Mouse (Mus musculus): ENCODE results near the gene Ercc8. TPM values are rescaled to one million over a fixed set of nuclear protein-coding genes. Genes with fewer than 3 reads are reported as not detected.
A peak's percentile ranks its signal among the peaks of the same experiment; 100 is the strongest.

Gene Ercc8
- polyA plus RNA-seq, 1 experiment from 2014 or later, result 19.6 TPM

DNA sequence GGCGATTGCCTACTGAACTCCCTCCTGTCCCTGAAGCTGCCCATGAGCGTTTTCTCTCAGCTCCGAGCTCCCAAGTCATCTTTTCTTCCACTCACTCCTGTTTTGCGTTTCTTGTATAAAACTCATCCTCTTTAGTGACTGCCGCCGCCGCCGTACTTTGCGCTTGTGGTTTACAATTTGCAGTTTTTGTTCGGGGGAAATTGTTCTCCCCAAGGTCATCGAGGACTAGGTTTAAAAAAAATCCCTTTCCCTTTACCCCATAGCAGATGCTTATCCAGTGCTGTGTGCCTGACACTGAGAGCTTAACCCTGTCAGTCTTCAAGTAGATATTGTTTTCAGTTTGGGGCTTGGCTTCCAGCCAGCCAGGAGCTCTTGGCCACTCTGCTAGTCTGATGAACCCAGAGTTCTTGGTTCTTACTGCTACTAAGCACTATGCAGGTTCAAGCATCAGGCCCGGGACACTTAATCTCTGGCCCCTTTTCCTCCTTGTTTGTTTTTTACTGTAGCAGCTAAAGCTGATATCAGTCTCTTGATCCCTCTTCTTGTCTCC, 56.8 kb downstream of the Ercc8 start:
- no peak for ATAC-seq (replicated peaks; ENCODE audit: low FRiP score)
- peak overlapping the region; percentile 96 for H3K4me2 ChIP-seq
- peak overlapping the region; percentile 58; the same call in 1 of the 2 replicates for H3K9ac ChIP-seq (ENCODE audit: low read depth, low read length)
- no peak overlapping the region for H3K27ac ChIP-seq (ENCODE audit: low read depth, low read length)
- DNase-seq (ENCODE audit: low spot score), result peak; percentile 36
- no peaks in the 10 kb centered on the region for H3K9me3 ChIP-seq (ENCODE audit: control insufficient read depth, low read length)
- 4% methylated on average over 12 of the region's 12 CpGs for WGBS
- peak overlapping the region; percentile 71 for H3K4me3 ChIP-seq (ENCODE audit: low read depth, low read length)
- peaks cover 23% of the 10 kb centered on the region for H3K27me3 ChIP-seq (replicated peaks; ENCODE audit: control insufficient read depth, insufficient read depth, low read length)
- no peaks in the 10 kb centered on the region for H3K36me3 ChIP-seq (ENCODE audit: control insufficient read depth, insufficient read depth, low read length)
- H3K4me1 ChIP-seq (replicated peaks; ENCODE audit: control insufficient read depth, insufficient read depth, low read length), result peaks cover 8% of the 10 kb centered on the region

DNA sequence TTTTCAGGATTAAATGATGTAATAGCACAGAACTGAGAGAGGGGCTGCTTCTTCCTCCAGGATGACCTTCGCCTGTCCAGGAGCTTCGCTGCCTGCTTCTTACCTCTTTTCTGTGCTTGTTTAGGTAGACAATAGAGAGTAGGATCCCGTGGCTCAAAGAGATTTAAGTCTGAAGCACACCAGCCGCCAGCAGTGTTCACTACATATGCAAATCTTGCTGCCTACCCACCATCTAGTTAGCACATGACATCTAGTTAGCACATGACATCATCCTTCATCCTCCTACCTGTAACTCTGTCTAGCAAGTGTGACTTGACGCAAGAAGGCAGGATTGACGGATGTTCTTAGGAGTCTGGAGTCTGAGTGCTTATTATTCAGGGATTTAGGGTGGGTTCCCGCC, 61.2 kb downstream of the Ercc8 start:
- Histone ChIP-seq H3K9me3 (ENCODE audit: control insufficient read depth, low read length) (no peaks in the 10 kb centered on the region), H3K4me1 (replicated peaks; ENCODE audit: control insufficient read depth, insufficient read depth, low read length) (peaks cover 7% of the 10 kb centered on the region), H3K4me2 (no peak overlapping the region), H3K36me3 (ENCODE audit: control insufficient read depth, insufficient read depth, low read length) (no peaks in the 10 kb centered on the region), H3K27me3 (replicated peaks; ENCODE audit: control insufficient read depth, insufficient read depth, low read length) (peaks cover 13% of the 10 kb centered on the region), H3K4me3 (ENCODE audit: low read depth, low read length) (no peak overlapping the region), H3K27ac (ENCODE audit: low read depth, low read length) (no peak overlapping the region), H3K9ac (ENCODE audit: low read depth, low read length) (no peak overlapping the region)
- ATAC-seq (replicated peaks; ENCODE audit: low FRiP score) (no peak), DNase-seq (ENCODE audit: low spot score) (no peak)
- WGBS, result 81% methylated on average over 7 of the region's 7 CpGs

DNA sequence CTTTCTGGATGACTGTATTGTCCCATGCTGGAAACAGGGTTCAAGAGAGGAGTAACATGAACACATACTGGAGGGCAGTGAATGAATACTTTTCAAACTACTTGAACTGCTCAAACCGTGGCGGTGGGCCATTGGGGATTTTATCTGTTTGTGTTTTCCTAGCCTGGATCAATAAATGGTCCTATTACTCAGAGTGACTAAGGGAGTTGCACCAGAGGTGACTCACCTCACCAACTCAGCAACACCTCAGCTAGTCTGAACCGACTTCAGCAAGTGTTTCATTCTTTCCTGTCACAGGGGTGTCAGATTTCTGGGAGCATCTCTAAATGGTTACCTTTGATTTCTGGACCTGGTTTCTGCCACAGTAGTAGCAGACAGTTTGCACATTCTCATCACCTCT, 70.7 kb downstream of the Ercc8 start:
- H3K9ac ChIP-seq (ENCODE audit: low read depth, low read length), result no peak overlapping the region
- H3K4me1 ChIP-seq (replicated peaks; ENCODE audit: control insufficient read depth, insufficient read depth, low read length), result no peaks in the 10 kb centered on the region
- ATAC-seq (replicated peaks; ENCODE audit: low FRiP score) (no peak), DNase-seq (ENCODE audit: low spot score) (no peak)
- no peaks in the 10 kb centered on the region for H3K36me3 ChIP-seq (ENCODE audit: control insufficient read depth, insufficient read depth, low read length)
- H3K4me2 ChIP-seq, result no peak overlapping the region
- H3K4me3 ChIP-seq (ENCODE audit: low read depth, low read length), result no peak overlapping the region
- no peak overlapping the region for H3K27ac ChIP-seq (ENCODE audit: low read depth, low read length)
- H3K27me3 ChIP-seq (replicated peaks; ENCODE audit: control insufficient read depth, insufficient read depth, low read length), result no peaks in the 10 kb centered on the region
- no peaks in the 10 kb centered on the region for H3K9me3 ChIP-seq (ENCODE audit: control insufficient read depth, low read length)
- 53% methylated on average over 3 of the region's 3 CpGs for WGBS

DNA sequence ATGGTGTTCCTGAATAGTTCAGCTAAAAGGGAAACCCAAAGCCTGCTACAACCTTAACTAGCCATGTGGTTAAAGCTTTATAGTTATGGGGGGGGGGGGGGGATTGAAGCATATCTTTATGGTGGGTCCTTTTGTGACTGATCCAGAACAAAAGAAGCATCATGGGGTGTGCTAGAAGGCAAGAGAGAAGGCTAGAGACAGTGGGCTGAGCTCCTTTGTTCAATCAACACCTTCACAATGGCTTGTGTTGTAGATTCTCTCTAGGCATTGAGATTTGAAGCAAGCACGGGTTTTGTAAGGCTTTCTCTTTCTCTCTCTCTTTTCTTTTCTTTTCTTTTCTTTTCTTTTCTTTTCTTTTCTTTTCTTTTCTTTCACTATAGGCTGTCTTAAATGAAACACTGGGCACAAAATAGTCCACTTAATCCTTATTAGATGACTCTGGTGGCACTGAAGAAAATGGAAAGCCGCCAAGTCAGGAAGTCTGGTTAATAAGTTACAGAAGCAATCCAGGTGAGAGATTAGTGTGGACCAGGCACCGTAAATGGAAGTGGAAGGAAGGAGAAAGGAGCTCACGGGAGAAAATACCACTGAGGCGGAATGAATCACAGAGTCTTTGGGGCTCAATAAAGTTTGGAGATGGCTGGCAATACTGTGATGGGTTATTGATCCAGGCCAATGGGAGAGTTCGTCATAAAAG, 71.3 kb downstream of the Ercc8 start:
- WGBS, result 76% methylated on average over 6 of the region's 6 CpGs
- H3K27ac ChIP-seq (ENCODE audit: low read depth, low read length), result no peak overlapping the region
- H3K4me2 ChIP-seq, result no peak overlapping the region
- no peak for ATAC-seq (replicated peaks; ENCODE audit: low FRiP score)
- H3K4me1 ChIP-seq (replicated peaks; ENCODE audit: control insufficient read depth, insufficient read depth, low read length), result no peaks in the 10 kb centered on the region
- H3K27me3 ChIP-seq (replicated peaks; ENCODE audit: control insufficient read depth, insufficient read depth, low read length), result no peaks in the 10 kb centered on the region
- H3K4me3 ChIP-seq (ENCODE audit: low read depth, low read length), result no peak overlapping the region
- no peaks in the 10 kb centered on the region for H3K9me3 ChIP-seq (ENCODE audit: control insufficient read depth, low read length)
- no peaks in the 10 kb centered on the region for H3K36me3 ChIP-seq (ENCODE audit: control insufficient read depth, insufficient read depth, low read length)
- H3K9ac ChIP-seq (ENCODE audit: low read depth, low read length), result no peak overlapping the region
- no peak for DNase-seq (ENCODE audit: low spot score)

DNA sequence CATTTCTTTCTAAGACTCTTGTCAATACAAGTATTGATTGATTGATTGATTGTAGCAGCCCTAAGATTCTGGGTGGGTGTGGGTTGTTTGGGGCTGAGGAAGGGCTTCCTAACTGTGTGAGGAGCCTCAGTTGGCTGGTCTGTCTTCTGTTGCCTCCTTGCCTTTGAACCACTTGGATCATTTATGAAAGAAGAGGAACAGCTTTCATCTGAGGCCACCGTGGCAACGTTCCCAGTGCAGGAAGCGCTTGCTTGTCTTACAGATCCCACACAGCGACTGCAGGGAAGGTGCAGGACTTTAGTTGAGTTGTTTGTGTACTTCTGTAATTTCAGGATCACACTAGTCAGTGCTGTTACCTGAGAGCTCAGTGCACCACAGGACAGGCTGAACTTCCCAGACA, 81.5 kb downstream of the Ercc8 start:
- Histone ChIP-seq H3K9me3 (ENCODE audit: control insufficient read depth, low read length) (no peaks in the 10 kb centered on the region), H3K4me1 (replicated peaks; ENCODE audit: control insufficient read depth, insufficient read depth, low read length) (no peaks in the 10 kb centered on the region), H3K36me3 (ENCODE audit: control insufficient read depth, insufficient read depth, low read length) (no peaks in the 10 kb centered on the region), H3K27me3 (replicated peaks; ENCODE audit: control insufficient read depth, insufficient read depth, low read length) (no peaks in the 10 kb centered on the region), H3K4me2 (no peak overlapping the region), H3K9ac (ENCODE audit: low read depth, low read length) (no peak overlapping the region), H3K4me3 (ENCODE audit: low read depth, low read length) (no peak overlapping the region), H3K27ac (ENCODE audit: low read depth, low read length) (no peak overlapping the region)
- ATAC-seq (replicated peaks; ENCODE audit: low FRiP score), result no peak
- no peak for DNase-seq (ENCODE audit: low spot score)
- 56% methylated on average over 4 of the region's 4 CpGs for WGBS

DNA sequence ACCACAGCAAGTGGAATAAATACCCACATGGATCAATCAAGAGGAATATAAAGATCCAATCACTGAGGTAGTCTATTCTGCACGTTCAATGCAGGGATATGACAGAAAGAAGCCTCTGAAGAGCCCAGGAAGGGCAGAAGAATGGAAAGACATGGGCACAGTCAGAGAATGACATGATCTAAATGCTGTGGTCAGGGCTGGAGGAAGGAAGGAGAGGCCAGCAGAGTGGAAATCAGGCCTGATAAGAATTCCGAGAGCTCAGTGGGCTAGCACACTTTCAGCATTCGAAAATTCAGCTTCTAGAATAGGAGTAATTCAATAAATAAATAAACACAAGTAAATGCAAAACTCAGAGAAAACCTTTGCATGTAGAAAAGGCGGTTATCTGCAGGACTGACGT, 83.2 kb downstream of the Ercc8 start:
- no peaks in the 10 kb centered on the region for H3K9me3 ChIP-seq (ENCODE audit: control insufficient read depth, low read length)

More for the DNA sequence above, 83.2 kb downstream of the Ercc8 start:
- Histone ChIP-seq H3K9ac (ENCODE audit: low read depth, low read length) (no peak overlapping the region), H3K27ac (ENCODE audit: low read depth, low read length) (no peak overlapping the region), H3K36me3 (ENCODE audit: control insufficient read depth, insufficient read depth, low read length) (no peaks in the 10 kb centered on the region), H3K4me3 (ENCODE audit: low read depth, low read length) (no peak overlapping the region), H3K4me1 (replicated peaks; ENCODE audit: control insufficient read depth, insufficient read depth, low read length) (no peaks in the 10 kb centered on the region), H3K27me3 (replicated peaks; ENCODE audit: control insufficient read depth, insufficient read depth, low read length) (no peaks in the 10 kb centered on the region), H3K4me2 (no peak overlapping the region)
- WGBS, result 52% methylated on average over 5 of the region's 5 CpGs
- ATAC-seq (replicated peaks; ENCODE audit: low FRiP score) (no peak), DNase-seq (ENCODE audit: low spot score) (no peak)

Other genes starting within 250 kb of the Ercc8 start
- gene Smim15, start 114.3 kb upstream of the Ercc8 start, polyA plus RNA-seq (2014; fragmentation: Nextera tagmentation; extraction: Ambion mirVana), result 48.0 and 55.0 TPM in 2 replicates
- gene Ndufaf2, start 108 bp upstream of the Ercc8 start, polyA plus RNA-seq (2014; fragmentation: Nextera tagmentation; extraction: Ambion mirVana), result 76.5 and 88.3 TPM in 2 replicates
- gene Elovl7, start 55.7 kb downstream of the Ercc8 start, polyA plus RNA-seq (2014; fragmentation: Nextera tagmentation; extraction: Ambion mirVana), result 3.4 and 4.0 TPM in 2 replicates
- gene Depdc1b, start 157.6 kb downstream of the Ercc8 start, polyA plus RNA-seq (2014; fragmentation: Nextera tagmentation; extraction: Ambion mirVana), result 13.5 and 14.9 TPM in 2 replicates